Mouse (Mus musculus) cerebellum, adult 2 months (tissue): ENCODE measurements around the gene Fam102b. TPM values are rescaled to one million over a fixed set of nuclear protein-coding genes. Genes with fewer than 3 reads are reported as not detected.
A peak's percentile ranks its signal among the peaks of the same experiment; 100 is the strongest.

ENCODE experiments used
- DNase-seq, 2 experiments: peaks; one replicate each; pipeline ENCODE4 v3.0.0; 2021
- H3K27ac ChIP-seq: fragments of 200-500 bp; 2 replicates; pipeline ENCODE4 v1.5.1; 2012; ENCODE audit warnings: low read length, control low read depth, inconsistent platforms; ENCODE audit not compliant: insufficient read depth
- H3K27me3 ChIP-seq: fragments of 200-500 bp; 2 replicates; pipeline ENCODE4 v1.6.1; 2012; ENCODE audit warnings: inconsistent platforms, mild to moderate bottlenecking, low read length, moderate library complexity; ENCODE audit not compliant: control insufficient read depth, insufficient read depth
- H3K4me1 ChIP-seq: fragments of 200-500 bp; 2 replicates; pipeline ENCODE4 v1.6.1; 2011; ENCODE audit warnings: low read length; ENCODE audit not compliant: control insufficient read depth, insufficient read depth
- H3K4me3 ChIP-seq: fragments of 200-500 bp; replicated peaks from 2 replicates; pipeline ENCODE3; 2011; ENCODE audit warnings: mild to moderate bottlenecking, low read depth, low read length, control low read depth; ENCODE audit not compliant: insufficient read depth
- CTCF ChIP-seq: fragments of 200-500 bp; IDR thresholded peaks from 2 replicates; pipeline ENCODE4 v1.5.1; 2011; ENCODE audit warnings: low read depth, mild to moderate bottlenecking, control low read depth, low read length, moderate library complexity, borderline replicate concordance; ENCODE audit not compliant: insufficient read depth
- POLR2A ChIP-seq: fragments of 200-500 bp; IDR thresholded peaks from 2 replicates; pipeline ENCODE4 v1.6.1; 2011; ENCODE audit warnings: low read length, control low read depth, borderline replicate concordance; ENCODE audit not compliant: insufficient read depth
- WGBS: fragments of 180-500 bp; shearing (Covaris S2); methylation state at CpG from one replicate; pipeline ENCODE4 v1.1.7; 2018; 5-methylcytosine and 5-hydroxymethylcytosine counted together
- polyA plus RNA-seq: library from polyadenylated mRNA; depleted of rRNA; stranded (reverse); fragments of >200 nt; gene quantifications from 2 replicates; pipeline ENCODE4 v1.2.3, GENCODE M21; 2012; rRNA removed

The Fam102b gene
- polyA plus RNA-seq, 1 experiment: 14.3 TPM

- H3K4me3 ChIP-seq: no peak overlapping the region
- H3K4me1 ChIP-seq: no peaks in the 10 kb centered on the region
- WGBS: 77% methylated on average over 10 of the region's 10 CpGs
- no peak for TF ChIP-seq POLR2A
- no peak for TF ChIP-seq CTCF
- DNase-seq: no peak
- no peak overlapping the region for H3K27ac ChIP-seq
- no peaks in the 10 kb centered on the region for H3K27me3 ChIP-seq
Measured at GRCm38 (mm10) chr3:108940996-108941395, 86.4 kb downstream of the Fam102b start.

DNA sequence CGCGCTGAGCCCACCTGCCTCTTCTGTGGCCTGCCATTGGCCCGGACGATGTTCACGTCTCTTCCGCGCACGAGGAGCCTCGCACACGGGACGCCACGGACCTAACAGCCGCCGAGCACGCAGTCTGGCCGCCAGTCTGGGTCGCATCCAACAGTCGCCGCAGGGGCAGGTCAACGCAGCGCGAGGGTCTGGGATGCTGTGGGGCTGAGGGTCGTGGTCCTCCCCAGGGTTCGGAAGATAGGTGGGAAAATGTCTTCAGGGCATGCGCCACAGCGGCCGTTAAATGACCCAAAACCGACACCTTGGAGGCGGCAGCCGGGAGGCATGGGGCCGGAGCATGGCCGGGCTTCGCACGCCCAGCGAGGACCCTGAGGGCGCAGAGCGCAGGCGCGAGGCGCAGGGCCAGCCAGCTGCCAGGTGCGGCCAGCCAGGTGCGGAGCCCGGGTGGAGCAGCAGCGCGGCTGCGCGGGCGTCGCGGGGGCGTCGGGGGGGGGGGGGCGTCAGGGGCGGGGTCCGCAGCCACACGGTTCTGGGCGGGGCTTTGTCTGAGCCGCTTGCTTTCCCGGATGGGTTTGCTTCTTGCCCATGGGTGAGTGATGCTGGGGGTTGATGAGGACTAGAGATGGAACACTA is 87.3 kb downstream of the Fam102b start, which contains the start of gene Gm9857:
Gene Gm9857 (minus strand): TSS at position 445 of the 633 bp plus-strand sequence.
- DNase-seq: peak; percentile 13 to 32
- Histone ChIP-seq H3K4me1 (no peaks in the 10 kb centered on the region), H3K27me3 (no peaks in the 10 kb centered on the region), H3K27ac (no peak within 1 kb of the TSS), H3K4me3 (peak within 1 kb of the TSS; percentile 50)
- 47% methylated on average over 57 of the region's 59 CpGs for WGBS
- TF ChIP-seq POLR2A: no peak
- no peak for TF ChIP-seq CTCF

GRCm38 (mm10) chr3:108939573-108939972 is 87.8 kb downstream of the Fam102b start, which contains the start of gene Henmt1:
Henmt1 (plus strand) TSS chr3:108939873.
- no peak for DNase-seq
- Histone ChIP-seq H3K4me3 (peak within 1 kb of the TSS; percentile 50), H3K27ac (no peak within 1 kb of the TSS), H3K4me1 (no peaks in the 10 kb centered on the region), H3K27me3 (no peaks in the 10 kb centered on the region)
- 80% methylated on average over 5 of the region's 5 CpGs for WGBS
- no peak for TF ChIP-seq POLR2A
- TF ChIP-seq CTCF: no peak

DNA sequence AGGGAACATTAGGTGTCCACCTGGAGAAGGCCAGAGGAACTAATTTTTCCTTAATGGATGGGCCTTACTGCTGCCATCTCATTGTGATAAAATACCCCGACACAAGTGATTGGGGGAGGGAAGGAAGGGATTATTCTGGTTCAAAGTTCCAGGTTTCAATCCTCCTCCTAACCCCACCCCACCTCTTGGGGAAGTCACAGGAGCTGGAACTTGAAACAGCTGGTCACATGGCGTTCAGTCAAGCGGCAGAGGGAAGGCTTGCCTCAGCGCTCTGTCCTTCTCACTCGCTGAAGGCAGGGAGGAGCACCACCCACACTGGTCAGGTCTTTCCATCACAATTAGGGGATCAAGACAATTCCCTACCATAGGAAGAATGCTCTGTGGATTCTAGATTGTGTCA is 88.7 kb downstream of the Fam102b start:
- TF ChIP-seq POLR2A (no peak), CTCF (no peak)
- Histone ChIP-seq H3K4me1 (no peaks in the 10 kb centered on the region), H3K27me3 (no peaks in the 10 kb centered on the region), H3K4me3 (no peak overlapping the region), H3K27ac (no peak overlapping the region)
- no peak for DNase-seq
- 87% methylated on average over 5 of the region's 5 CpGs for WGBS

GRCm38 (mm10) chr3:108933557-108933956 is 93.8 kb downstream of the Fam102b start:
- H3K4me1 ChIP-seq: no peaks in the 10 kb centered on the region
- 93% methylated on average over 6 of the region's 6 CpGs for WGBS
- no peak overlapping the region for H3K27ac ChIP-seq
- TF ChIP-seq CTCF (no peak), POLR2A (no peak)
- DNase-seq: no peak
- no peaks in the 10 kb centered on the region for H3K27me3 ChIP-seq
- H3K4me3 ChIP-seq: no peak overlapping the region

DNA sequence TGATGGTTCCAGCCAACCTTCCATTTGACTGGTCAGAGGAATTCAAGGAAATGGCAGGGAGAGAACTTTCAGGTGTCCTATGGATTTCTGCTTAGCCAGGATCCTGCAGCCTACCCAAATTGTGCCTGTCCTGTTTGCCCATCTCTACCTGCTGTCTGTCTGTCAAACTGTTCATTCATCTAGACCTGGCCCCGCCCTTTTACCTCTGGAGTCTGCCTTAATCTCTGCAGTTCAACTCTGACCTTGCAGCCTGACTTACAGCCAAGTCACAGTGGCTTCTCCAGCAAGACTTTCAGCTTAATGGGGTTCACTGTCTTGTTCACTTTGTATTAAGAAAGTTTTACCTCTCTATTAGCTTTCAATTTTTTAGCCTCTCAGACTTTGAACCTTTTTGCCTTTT is 101.1 kb downstream of the Fam102b start:
- DNase-seq: no peak
- Histone ChIP-seq H3K27me3 (no peaks in the 10 kb centered on the region), H3K27ac (no peak overlapping the region), H3K4me3 (no peak overlapping the region), H3K4me1 (no peaks in the 10 kb centered on the region)
- WGBS: 73% methylated on average over 1 of the region's 1 CpGs
- TF ChIP-seq CTCF (no peak), POLR2A (no peak)

DNA sequence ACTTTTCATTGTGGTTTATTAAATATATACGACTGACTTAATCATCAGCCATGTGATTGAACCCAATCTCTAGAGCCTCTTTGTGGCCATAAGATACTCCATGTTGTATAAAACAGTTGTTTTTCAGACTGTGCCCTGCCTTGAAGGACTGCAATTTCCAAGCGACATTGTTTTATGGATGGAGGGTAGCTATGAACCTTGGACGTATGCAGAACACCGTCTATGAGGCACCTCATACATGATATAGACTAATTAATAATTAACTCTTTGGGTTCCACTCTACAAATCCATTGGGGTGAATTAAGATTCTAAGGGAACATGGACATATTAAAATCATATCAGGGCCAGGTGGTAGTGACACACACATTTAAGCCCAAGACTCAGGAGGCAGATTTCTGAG is 101.7 kb downstream of the Fam102b start:
- no peak for DNase-seq
- H3K4me1 ChIP-seq: no peaks in the 10 kb centered on the region
- no peaks in the 10 kb centered on the region for H3K27me3 ChIP-seq
- TF ChIP-seq POLR2A (no peak), CTCF (no peak)
- WGBS: 91% methylated on average over 4 of the region's 4 CpGs
- no peak overlapping the region for H3K4me3 ChIP-seq
- no peak overlapping the region for H3K27ac ChIP-seq

DNA sequence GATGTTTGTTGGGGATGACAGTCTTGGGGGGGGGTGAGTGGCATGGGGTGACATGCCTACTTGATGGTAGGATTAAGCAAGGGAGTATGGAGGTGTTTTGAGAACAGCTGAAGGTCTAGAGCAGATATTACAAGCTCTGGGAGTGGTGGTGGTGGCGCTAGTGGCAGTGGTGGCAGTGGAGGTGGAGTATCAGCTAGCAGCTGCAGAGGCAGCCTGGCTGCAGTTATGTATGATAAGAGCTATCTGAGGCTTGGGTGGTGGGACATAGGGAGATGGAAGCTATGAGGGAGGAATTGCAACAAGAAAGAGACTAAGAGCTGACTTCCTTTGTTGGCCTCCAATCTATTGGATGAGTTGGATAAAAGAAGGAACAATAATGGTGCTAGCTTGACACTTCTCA is 105.6 kb downstream of the Fam102b start:
- Histone ChIP-seq H3K4me3 (no peak overlapping the region), H3K4me1 (peaks cover 9% of the 10 kb centered on the region; the same call in 1 of the 2 replicates), H3K27ac (no peak overlapping the region), H3K27me3 (no peaks in the 10 kb centered on the region)
- no peak for DNase-seq
- WGBS: 97% methylated on average over 1 of the region's 1 CpGs
- TF ChIP-seq CTCF (no peak), POLR2A (no peak)

Other genes with a start within 250 kb of the Fam102b start
- 32.2 and 32.5 TPM in 2 replicates for gene Stxbp3, start 187.1 kb downstream of the Fam102b start, polyA plus RNA-seq
- gene Fndc7, start 137.6 kb downstream of the Fam102b start, polyA plus RNA-seq: 0.08 and 0.11 TPM in 2 replicates
- 119 and 121 TPM in 2 replicates for gene Prpf38b, start 115.9 kb downstream of the Fam102b start, polyA plus RNA-seq
- gene Henmt1, start 87.7 kb downstream of the Fam102b start, polyA plus RNA-seq: 1.0 and 1.3 TPM in 2 replicates
- gene Gm9857, start 87.2 kb downstream of the Fam102b start, polyA plus RNA-seq: 0.88 and 1.0 TPM in 2 replicates
- gene Slc25a54, start 52.9 kb upstream of the Fam102b start, polyA plus RNA-seq: not detected in 2 replicates
- gene Slc25a24, start 95.5 kb upstream of the Fam102b start, polyA plus RNA-seq: 1.0 TPM in 2 replicates